Mouse (Mus musculus): ENCODE measurements around the gene Polr3k. TPM values are rescaled to one million over a fixed set of nuclear protein-coding genes. Genes with fewer than 3 reads are reported as not detected.

Gene Polr3k
- polyA plus RNA-seq, 1 experiment from 2014 or later, result 79.0 TPM

- Histone ChIP-seq H3K36me3 (ENCODE audit: control insufficient read depth, insufficient read depth, low read length) (peaks cover 11% of the 10 kb centered on the region), H3K4me2 (ENCODE audit: low read length) (no peak overlapping the region)
- 0 out of 2 replicates have a peak, but pooled peaks have one; percentile 30 for ATAC-seq
These were observed 6.9 kb downstream of the Polr3k start for GRCm38 (mm10) chr2:181871039-181871438.

GRCm38 (mm10) chr2:181878903-181879302 is 14.8 kb downstream of the Polr3k start:
- no peaks in the 10 kb centered on the region for H3K9me3 ChIP-seq (ENCODE audit: control insufficient read depth, low read length)
- H3K4me1 ChIP-seq (ENCODE audit: control insufficient read depth, insufficient read depth, low read depth, low read length), result no peaks in the 10 kb centered on the region
- WGBS, result 85% methylated on average over 1 of the region's 1 CpGs
- no peak overlapping the region for H3K4me2 ChIP-seq (ENCODE audit: low read length)
- H3K27ac ChIP-seq (ENCODE audit: low read depth, low read length), result no peak overlapping the region
- H3K36me3 ChIP-seq (ENCODE audit: control insufficient read depth, insufficient read depth, low read length), result no peaks in the 10 kb centered on the region
- no peak for ATAC-seq
- no peak overlapping the region for H3K9ac ChIP-seq (ENCODE audit: low read depth, low read length)
- H3K4me3 ChIP-seq (ENCODE audit: low read length), result no peak overlapping the region
- H3K27me3 ChIP-seq (replicated peaks; ENCODE audit: control insufficient read depth, insufficient read depth, low read length), result no peaks in the 10 kb centered on the region

More at GRCm38 (mm10) chr2:181871039-181871438, 6.9 kb downstream of the Polr3k start:
- H3K9me3 ChIP-seq (ENCODE audit: control insufficient read depth, low read length), result no peaks in the 10 kb centered on the region
- no peak overlapping the region for H3K9ac ChIP-seq (ENCODE audit: low read depth, low read length)
- no peak overlapping the region for H3K27ac ChIP-seq (ENCODE audit: low read depth, low read length)
- WGBS, result 97% methylated on average over 2 of the region's 2 CpGs
- H3K27me3 ChIP-seq (replicated peaks; ENCODE audit: control insufficient read depth, insufficient read depth, low read length), result no peaks in the 10 kb centered on the region
- H3K4me3 ChIP-seq (ENCODE audit: low read length), result no peak overlapping the region
- peaks cover under 1% of the 10 kb centered on the region; the same call in 1 of the 2 replicates for H3K4me1 ChIP-seq (ENCODE audit: control insufficient read depth, insufficient read depth, low read depth, low read length)

- ATAC-seq, result no peak
- no peaks in the 10 kb centered on the region for H3K9me3 ChIP-seq (ENCODE audit: control insufficient read depth, low read length)
- WGBS, result 87% methylated on average over 3 of the region's 3 CpGs
These were observed 19.0 kb downstream of the Polr3k start for GRCm38 (mm10) chr2:181883022-181883749.

GRCm38 (mm10) chr2:181917861-181918260 is 53.7 kb downstream of the Polr3k start:
- Histone ChIP-seq H3K27ac (ENCODE audit: low read depth, low read length) (no peak overlapping the region), H3K4me1 (ENCODE audit: control insufficient read depth, insufficient read depth, low read depth, low read length) (no peaks in the 10 kb centered on the region), H3K9me3 (ENCODE audit: control insufficient read depth, low read length) (no peaks in the 10 kb centered on the region), H3K4me2 (ENCODE audit: low read length) (no peak overlapping the region), H3K27me3 (replicated peaks; ENCODE audit: control insufficient read depth, insufficient read depth, low read length) (no peaks in the 10 kb centered on the region), H3K36me3 (ENCODE audit: control insufficient read depth, insufficient read depth, low read length) (no peaks in the 10 kb centered on the region), H3K9ac (ENCODE audit: low read depth, low read length) (no peak overlapping the region), H3K4me3 (ENCODE audit: low read length) (no peak overlapping the region)
- no peak for ATAC-seq
- WGBS, result 60% methylated on average over 3 of the region's 3 CpGs

More at GRCm38 (mm10) chr2:181883022-181883749, 19.0 kb downstream of the Polr3k start:
- Histone ChIP-seq H3K27me3 (replicated peaks; ENCODE audit: control insufficient read depth, insufficient read depth, low read length) (no peaks in the 10 kb centered on the region), H3K4me2 (ENCODE audit: low read length) (no peak overlapping the region), H3K4me3 (ENCODE audit: low read length) (no peak overlapping the region), H3K4me1 (ENCODE audit: control insufficient read depth, insufficient read depth, low read depth, low read length) (no peaks in the 10 kb centered on the region), H3K36me3 (ENCODE audit: control insufficient read depth, insufficient read depth, low read length) (no peaks in the 10 kb centered on the region), H3K27ac (ENCODE audit: low read depth, low read length) (no peak overlapping the region), H3K9ac (ENCODE audit: low read depth, low read length) (no peak overlapping the region)

DNA sequence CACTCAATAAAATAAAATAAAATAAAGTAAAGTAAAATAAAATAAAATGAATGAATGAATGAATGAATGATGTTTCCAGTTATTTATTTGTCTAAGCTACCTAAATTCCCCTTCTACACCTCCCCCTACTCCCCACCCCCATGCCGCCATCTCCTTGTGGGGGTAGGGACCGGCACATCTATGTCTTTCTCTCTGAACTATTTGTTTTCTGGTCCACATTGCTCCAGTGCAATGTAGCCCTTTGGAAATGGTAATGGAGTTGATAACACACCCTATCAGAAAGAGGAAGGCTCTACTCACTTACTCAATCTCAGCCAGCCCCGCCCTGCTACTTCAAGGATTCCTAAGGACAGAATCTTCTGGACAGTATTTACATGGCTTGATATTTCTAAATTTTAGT is 54.4 kb downstream of the Polr3k start:
- no peaks in the 10 kb centered on the region for H3K4me1 ChIP-seq (ENCODE audit: control insufficient read depth, insufficient read depth, low read depth, low read length)
- H3K9ac ChIP-seq (ENCODE audit: low read depth, low read length), result no peak overlapping the region
- no peak overlapping the region for H3K4me2 ChIP-seq (ENCODE audit: low read length)
- WGBS, result 55% methylated on average over 3 of the region's 3 CpGs
- no peaks in the 10 kb centered on the region for H3K36me3 ChIP-seq (ENCODE audit: control insufficient read depth, insufficient read depth, low read length)
- H3K4me3 ChIP-seq (ENCODE audit: low read length), result no peak overlapping the region
- H3K27ac ChIP-seq (ENCODE audit: low read depth, low read length), result no peak overlapping the region
- no peaks in the 10 kb centered on the region for H3K27me3 ChIP-seq (replicated peaks; ENCODE audit: control insufficient read depth, insufficient read depth, low read length)
- ATAC-seq, result peak; percentile 93
- no peaks in the 10 kb centered on the region for H3K9me3 ChIP-seq (ENCODE audit: control insufficient read depth, low read length)

Other genes with a start within 250 kb of the Polr3k start
- gene Gm29797, start 207.3 kb upstream of the Polr3k start, polyA plus RNA-seq (2015; fragmentation: Nextera tagmentation; extraction: Ambion mirVana), result not detected in 2 replicates
- 18.0 TPM in 2 replicates for gene Sox18, start 192.7 kb upstream of the Polr3k start, polyA plus RNA-seq (2015; fragmentation: Nextera tagmentation; extraction: Ambion mirVana)
- gene Tcea2, start 184.0 kb upstream of the Polr3k start, polyA plus RNA-seq (2015; fragmentation: Nextera tagmentation; extraction: Ambion mirVana), result 47.7 and 50.0 TPM in 2 replicates
- gene Rgs19, start 170.4 kb upstream of the Polr3k start, polyA plus RNA-seq (2015; fragmentation: Nextera tagmentation; extraction: Ambion mirVana), result 68.9 and 71.9 TPM in 2 replicates
- not detected in 2 replicates for gene Lkaaear1, start 165.9 kb upstream of the Polr3k start, polyA plus RNA-seq (2015; fragmentation: Nextera tagmentation; extraction: Ambion mirVana)
- gene Oprl1, start 149.3 kb upstream of the Polr3k start, polyA plus RNA-seq (2015; fragmentation: Nextera tagmentation; extraction: Ambion mirVana), result 93.8 and 96.3 TPM in 2 replicates
- 11.0 and 12.9 TPM in 2 replicates for gene Myt1, start 101.0 kb upstream of the Polr3k start, polyA plus RNA-seq (2015; fragmentation: Nextera tagmentation; extraction: Ambion mirVana)
- gene Pcmtd2, start 26.5 kb upstream of the Polr3k start, polyA plus RNA-seq (2015; fragmentation: Nextera tagmentation; extraction: Ambion mirVana), result 27.7 and 31.0 TPM in 2 replicates
- gene Gm14496, start 126.8 kb downstream of the Polr3k start, polyA plus RNA-seq (2015; fragmentation: Nextera tagmentation; extraction: Ambion mirVana), result not detected in 2 replicates